Mouse (Mus musculus) thymus, postnatal 25 days (tissue): Measurements from ENCODE around the gene Pla2g3.

Experiments
- DNase-seq: peaks from one replicate; pipeline ENCODE4 v3.0.0; 2022

Pla2g3 gene

GRCm38 (mm10) chr11:3521339-3522224 lies 33.5 kb downstream of the Pla2g3 start:
- DNase-seq, result no peak

- DNase-seq, result no peak
These were observed 34.4 kb downstream of the Pla2g3 start for GRCm38 (mm10) chr11:3522285-3523000.

GRCm38 (mm10) chr11:3523840-3524582 lies 35.9 kb downstream of the Pla2g3 start:
- DNase-seq, result no peak

- DNase-seq, result no peak
These were observed 37.5 kb downstream of the Pla2g3 start for GRCm38 (mm10) chr11:3525560-3525959.

- DNase-seq, result no peak
These were observed 38.1 kb downstream of the Pla2g3 start for GRCm38 (mm10) chr11:3526207-3526606.

- DNase-seq, result no peak
These were observed 39.1 kb downstream of the Pla2g3 start for GRCm38 (mm10) chr11:3526979-3527738.

GRCm38 (mm10) chr11:3527766-3528165 lies 39.7 kb downstream of the Pla2g3 start:
- no peak for DNase-seq

- no peak for DNase-seq
These were observed 40.1 kb downstream of the Pla2g3 start for GRCm38 (mm10) chr11:3528208-3528607.

GRCm38 (mm10) chr11:3529476-3530252 lies 41.6 kb downstream of the Pla2g3 start:
- no peak for DNase-seq

- no peak for DNase-seq
These were observed 42.6 kb downstream of the Pla2g3 start for GRCm38 (mm10) chr11:3530731-3531130.

GRCm38 (mm10) chr11:3531634-3532033 lies 43.5 kb downstream of the Pla2g3 start:
- DNase-seq, result no peak

GRCm38 (mm10) chr11:3532101-3532931 lies 44.2 kb downstream of the Pla2g3 start:
- DNase-seq, result no peak

- no peak for DNase-seq
These were observed 45.4 kb downstream of the Pla2g3 start for GRCm38 (mm10) chr11:3533406-3533932.

GRCm38 (mm10) chr11:3534956-3535355 lies 46.9 kb downstream of the Pla2g3 start:
- no peak for DNase-seq

GRCm38 (mm10) chr11:3535406-3535986 lies 47.4 kb downstream of the Pla2g3 start:
- DNase-seq, result peak; percentile 97

GRCm38 (mm10) chr11:3536082-3536481 lies 48.0 kb downstream of the Pla2g3 start:
- no peak for DNase-seq

GRCm38 (mm10) chr11:3536745-3537333 lies 48.8 kb downstream of the Pla2g3 start:
- DNase-seq, result no peak

GRCm38 (mm10) chr11:3537711-3538110 lies 49.6 kb downstream of the Pla2g3 start:
- no peak for DNase-seq

GRCm38 (mm10) chr11:3538341-3538740 lies 50.3 kb downstream of the Pla2g3 start:
- no peak for DNase-seq
